Mouse (Mus musculus) mature B cell (primary cell): Measurements from ENCODE around the gene Gpr89.

ENCODE experiments used
- in situ Hi-C: fragments of 300-500 bp; cut with MboI; formaldehyde crosslinking; loops from 2 replicates; pipeline ENCODE4 v1.14.3; 2019

Gene Gpr89

DNA sequence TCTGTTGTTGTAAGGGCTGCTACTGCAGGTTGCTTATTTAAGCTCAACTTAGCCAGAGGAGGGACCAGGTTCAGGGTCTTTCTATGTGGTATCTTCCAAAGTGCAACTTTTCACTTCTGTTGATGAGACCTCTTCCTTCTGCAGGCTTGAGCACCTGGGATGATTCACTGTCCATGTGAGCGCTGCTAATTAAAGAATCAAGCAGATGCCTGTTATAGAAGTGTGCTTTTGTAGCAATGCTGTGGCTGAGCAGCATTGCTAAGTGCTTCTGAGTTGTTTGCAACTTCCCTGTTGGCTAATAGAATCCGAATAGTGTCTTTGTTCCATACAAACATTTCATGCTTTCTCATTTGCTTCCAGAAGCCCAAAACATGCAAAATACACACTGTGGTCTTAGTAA lies 34.9 kb downstream of the Gpr89 start:
- in situ Hi-C loops, result no loop called here

GRCm38 (mm10) chr3:96869091-96869490 lies 36.1 kb downstream of the Gpr89 start:
- in situ Hi-C loops, result no loop called here

DNA sequence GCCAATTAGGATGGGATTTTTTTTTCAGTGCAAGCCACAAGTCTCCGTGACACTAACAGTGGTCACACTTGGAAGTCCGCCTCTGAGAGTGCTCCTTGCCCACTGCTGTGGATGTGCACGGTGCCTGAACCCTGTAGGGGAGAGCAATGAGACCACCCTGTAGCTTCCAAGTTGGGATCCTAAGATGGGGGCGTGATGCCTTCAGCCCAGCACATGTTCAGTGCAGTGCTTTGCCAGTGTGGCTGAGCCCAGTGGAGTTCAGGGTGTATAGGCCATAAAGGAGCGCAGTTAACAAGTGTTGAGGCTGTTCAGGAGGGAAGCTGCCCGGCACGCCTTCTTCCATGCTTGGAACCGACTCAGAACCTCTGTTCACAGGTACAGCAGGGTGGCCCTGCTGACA lies 36.6 kb downstream of the Gpr89 start:
- in situ Hi-C loops, result no loop called here

GRCm38 (mm10) chr3:96867863-96868262 lies 37.3 kb downstream of the Gpr89 start:
- in situ Hi-C loops, result no loop called here

- in situ Hi-C loops, result no loop called here
Observed at GRCm38 (mm10) chr3:96860498-96860897, 44.6 kb downstream of the Gpr89 start.

- in situ Hi-C loops, result no loop called here
Observed at GRCm38 (mm10) chr3:96855833-96856232, 49.3 kb downstream of the Gpr89 start.

DNA sequence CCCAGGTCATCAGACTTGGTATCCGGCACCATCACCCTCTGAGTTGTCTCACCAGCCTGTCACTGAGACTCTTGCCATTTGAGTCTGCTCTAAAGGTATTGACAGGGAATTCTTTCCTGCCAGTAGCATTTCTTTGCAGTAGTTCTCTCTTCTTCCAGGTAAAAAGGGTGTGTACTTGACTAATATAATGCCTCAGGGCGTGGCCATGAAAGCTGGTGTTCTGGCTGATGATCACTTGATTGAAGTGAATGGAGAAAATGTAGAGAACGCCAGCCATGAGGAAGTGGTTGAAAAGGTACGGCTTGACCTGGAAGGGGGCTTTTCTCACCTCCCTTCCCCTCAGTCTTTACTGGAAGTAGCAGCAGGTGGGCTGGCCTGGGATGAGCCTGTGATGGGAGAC lies 50.8 kb downstream of the Gpr89 start:
- in situ Hi-C loops, result no loop called here

GRCm38 (mm10) chr3:96852561-96852960 lies 52.6 kb downstream of the Gpr89 start:
- in situ Hi-C loops, result no loop called here

GRCm38 (mm10) chr3:96849168-96849727 lies 55.9 kb downstream of the Gpr89 start:
- in situ Hi-C loops, result no loop called here

- in situ Hi-C loops, result no loop called here
Observed at GRCm38 (mm10) chr3:96848470-96848869, 56.7 kb downstream of the Gpr89 start.

DNA sequence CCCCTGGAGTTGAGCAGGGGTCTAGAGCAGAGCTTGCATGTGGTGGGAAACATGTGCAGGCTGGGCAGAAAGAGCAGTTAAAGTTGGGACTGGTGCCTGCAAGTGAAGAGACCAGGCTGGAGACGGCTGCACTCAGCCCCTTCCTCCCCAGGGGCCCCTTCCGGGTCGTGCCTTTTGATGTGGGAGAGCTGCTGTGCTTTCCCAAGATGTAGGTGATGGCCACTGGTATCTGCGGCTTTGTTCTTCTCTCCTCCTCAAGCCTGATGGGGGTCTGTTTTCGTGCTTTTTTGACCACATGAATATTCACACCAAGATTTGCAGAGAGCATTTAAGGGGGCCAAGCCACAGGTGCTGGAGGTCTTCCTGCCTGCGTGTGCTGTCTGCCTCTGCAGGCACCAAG lies 57.5 kb downstream of the Gpr89 start:
- in situ Hi-C loops, result no loop called here

- in situ Hi-C loops, result no loop called here
Observed at GRCm38 (mm10) chr3:96846985-96847384, 58.2 kb downstream of the Gpr89 start.

DNA sequence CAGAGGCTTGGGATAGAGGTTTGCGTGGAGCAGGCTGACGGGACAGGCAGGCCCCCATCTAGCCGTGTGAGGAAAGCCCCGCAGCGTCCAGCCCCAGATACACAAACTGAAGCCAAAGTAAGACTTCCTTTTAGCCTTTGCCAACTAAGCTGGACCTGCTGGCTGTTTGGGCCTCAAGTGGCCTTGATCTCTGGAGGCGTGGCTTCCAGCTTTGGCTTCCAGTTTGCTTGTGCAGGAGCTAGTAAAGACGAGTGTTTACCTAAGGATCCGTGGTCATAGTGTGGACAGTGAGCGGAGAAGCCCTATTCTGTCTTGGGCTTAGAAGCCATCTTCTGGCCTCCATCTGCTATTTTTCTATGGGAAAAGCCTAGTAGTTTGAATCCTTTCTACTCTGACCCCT lies 59.3 kb downstream of the Gpr89 start:
- in situ Hi-C loops, result no loop called here

GRCm38 (mm10) chr3:96845191-96845590 lies 60.0 kb downstream of the Gpr89 start:
- in situ Hi-C loops, result no loop called here

DNA sequence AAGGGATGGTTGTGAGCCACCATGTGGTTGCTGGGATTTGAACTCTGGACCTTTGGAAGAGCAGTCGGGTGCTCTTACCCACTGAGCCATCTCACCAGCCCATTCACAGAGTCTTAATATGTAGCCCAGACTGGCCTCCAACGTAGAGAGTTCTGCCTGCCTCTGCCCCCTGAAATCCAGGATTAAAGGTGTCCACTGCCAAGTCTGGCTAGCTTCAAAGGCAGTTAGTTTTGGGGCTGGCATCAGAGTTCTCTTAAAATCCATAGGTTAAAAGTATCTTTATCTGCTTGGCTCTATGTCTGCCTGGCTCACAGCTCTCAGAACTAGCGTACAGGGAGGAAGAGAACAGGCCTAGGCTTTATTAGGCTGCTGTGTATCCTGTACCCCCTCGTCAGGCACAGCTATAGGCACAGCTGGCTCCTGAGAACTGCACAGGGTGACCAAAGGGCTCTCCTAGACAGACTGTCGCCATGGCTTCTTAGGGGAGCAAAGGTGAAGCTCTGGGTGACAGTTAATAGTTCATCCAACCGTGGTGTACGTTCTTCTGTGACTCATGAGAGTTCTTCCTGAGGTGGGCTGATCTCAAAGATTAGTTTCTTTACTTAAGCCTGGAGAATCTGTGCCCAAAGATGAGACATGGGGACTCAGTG lies 66.0 kb downstream of the Gpr89 start:
- in situ Hi-C loops, result no loop called here

DNA sequence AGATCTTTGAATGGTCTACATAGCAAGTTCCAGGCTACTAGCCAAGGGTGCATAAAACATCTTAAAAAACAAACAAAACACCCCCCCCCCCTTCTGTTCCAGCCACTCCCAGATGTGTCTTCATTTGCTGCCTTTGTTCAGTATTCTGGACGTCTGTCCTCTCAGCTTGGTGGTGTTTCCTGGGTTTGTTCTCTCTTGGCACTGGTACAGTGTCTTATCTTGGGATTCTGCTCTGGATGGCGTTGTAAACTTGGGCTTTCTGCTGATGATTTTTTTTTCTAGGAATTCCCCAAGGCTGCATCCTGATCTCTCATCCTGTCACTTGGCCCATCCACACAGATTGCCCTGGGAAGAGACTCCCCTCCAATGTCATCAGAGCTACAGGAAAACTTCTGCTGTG lies 68.7 kb downstream of the Gpr89 start:
- in situ Hi-C loops, result no loop called here

DNA sequence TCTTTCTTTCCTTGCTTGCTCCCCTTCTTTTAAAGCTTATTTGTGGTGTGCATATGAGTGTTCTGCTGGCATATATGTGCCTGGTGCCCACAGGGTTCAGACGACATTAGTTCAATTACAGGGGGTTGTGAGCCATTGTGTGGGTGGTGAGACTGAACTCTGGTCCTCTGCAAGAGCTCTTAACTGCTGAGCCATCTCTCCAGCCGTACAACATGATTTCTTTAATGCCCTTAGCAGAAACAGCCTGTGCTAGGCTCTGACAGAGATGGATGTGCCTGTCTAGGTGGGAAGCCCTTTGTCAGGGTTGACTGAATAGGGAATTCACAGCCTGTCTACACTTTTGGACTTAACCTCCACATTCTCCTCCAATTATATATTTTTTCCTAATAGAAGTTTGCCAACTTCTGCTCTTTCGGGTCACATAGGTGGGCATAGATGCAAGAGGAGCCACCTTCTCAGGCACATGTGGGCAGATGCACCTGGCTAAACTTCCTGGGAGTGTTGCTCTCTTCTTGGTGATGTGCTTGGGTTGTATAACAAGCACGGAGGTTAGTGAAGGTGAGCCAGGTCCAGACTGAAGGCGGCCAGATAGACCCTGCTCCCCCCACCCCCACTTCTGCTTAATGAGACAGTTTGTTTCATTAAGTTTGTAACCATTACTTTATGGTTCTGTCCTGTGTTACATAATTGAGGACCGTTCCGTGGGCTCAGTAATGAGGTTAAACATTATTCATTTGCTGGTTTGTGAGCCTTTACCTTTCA lies 70.4 kb downstream of the Gpr89 start:
- in situ Hi-C loops, result no loop called here

- in situ Hi-C loops, result no loop called here
Observed at GRCm38 (mm10) chr3:96832930-96833329, 72.2 kb downstream of the Gpr89 start.

DNA sequence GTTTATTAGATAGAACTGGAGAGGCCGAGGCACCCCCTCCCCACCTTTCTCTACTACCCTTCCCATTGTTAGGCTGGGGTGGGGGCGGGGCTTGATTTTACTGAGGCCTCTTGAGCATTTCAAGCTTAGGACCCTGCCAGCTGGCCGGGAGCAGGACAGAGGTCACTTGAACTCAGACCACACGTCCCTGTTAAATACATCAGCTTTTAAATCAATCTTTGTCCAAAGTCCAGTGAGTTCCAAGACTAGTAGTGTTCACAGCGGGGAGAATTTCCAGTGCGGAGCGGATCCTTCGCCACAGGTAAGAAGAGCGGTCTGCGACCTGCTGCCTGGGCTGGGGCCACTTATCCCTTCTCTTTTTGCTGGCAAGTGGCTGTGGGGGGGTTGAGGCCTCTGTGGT lies 75.3 kb downstream of the Gpr89 start:
- in situ Hi-C loops, result no loop called here

DNA sequence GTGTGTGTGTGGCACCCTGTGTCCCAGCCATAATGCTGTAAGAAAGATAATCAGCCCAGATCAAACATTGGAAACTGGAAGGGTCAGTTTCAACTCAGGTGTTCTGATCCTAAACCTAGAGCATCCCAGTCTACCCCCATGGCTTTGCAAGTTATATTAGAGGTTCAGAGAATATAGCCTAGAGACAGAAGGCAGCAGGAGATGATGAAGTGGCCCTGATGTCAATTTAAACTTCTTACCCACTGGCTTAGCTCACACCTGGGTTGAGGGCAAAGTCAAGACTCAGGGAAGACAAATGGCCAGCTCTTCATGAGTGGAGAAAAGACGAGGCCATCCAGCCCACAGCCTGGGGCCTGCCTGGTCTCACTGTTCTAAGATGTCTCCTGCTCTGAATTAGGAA lies 76.2 kb downstream of the Gpr89 start, which contains the start of the genes Pdzk1 and Cd160:
Pdzk1 (plus strand) TSS at position 301 of the 400 bp plus-strand sequence.
Cd160 (minus strand) TSS at position 368 of the 400 bp plus-strand sequence.
- in situ Hi-C loops, result no loop called here

DNA sequence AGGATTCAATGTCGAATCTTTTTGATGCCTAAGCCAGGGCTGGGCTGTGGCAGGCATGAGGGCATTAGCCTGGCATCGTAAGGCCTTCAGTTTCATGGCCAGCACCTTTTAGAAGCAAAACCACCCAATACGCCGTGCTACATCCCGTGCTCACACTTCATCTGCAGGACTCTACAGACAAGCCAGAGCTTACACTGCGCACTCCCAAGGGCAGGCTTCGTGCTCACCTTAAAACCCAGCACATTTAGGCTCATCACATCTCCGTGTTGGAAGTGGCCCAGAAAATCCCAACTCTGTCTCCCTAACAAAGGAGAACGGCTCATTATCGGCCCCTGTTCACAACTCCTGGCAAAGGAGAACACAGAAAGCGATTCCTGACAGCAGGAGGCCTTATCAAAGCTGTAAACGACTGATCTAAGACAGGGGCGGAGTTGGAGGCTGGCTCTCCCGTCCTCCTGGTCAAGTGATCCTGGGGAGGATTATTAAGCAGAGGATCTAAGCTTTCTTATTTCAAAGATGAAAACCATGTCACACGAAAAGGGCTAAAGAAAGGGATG lies 76.8 kb downstream of the Gpr89 start:
- in situ Hi-C loops, result no loop called here

GRCm38 (mm10) chr3:96825261-96825660 lies 79.9 kb downstream of the Gpr89 start:
- in situ Hi-C loops, result no loop called here

DNA sequence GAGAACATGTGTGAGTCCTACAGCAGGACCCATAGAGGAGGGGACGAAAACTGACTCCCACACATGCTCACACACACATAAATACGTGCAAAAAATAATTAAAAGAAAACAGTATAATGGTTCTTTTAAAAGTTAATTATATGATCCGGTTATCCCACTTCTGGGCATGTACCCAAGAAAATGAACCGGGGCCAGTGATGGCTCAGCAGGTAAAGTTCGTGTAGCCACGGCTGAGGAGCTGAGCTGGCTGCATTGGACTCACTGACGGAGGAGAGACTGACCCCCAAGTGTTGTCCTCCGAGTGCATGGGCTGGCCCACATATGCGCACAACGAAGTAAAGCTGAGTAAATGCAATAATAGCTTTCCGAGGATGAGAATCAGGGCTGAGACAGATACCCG lies 80.5 kb downstream of the Gpr89 start:
- in situ Hi-C loops, result no loop called here
